Mouse (Mus musculus): ENCODE measurements around the gene Lztr1. TPM values are rescaled to one million over a fixed set of nuclear protein-coding genes. Genes with fewer than 3 reads are reported as not detected.
"Not testable (repeated sequence)": the region's sequence is repeated elsewhere in the genome, so short reads cannot be mapped to it uniquely, and the experiment has no call there.

The Lztr1 gene
- polyA plus RNA-seq, 1 experiment from 2014 or later = 136 TPM

GRCm38 (mm10) chr16:17532676-17533329 lies 24.3 kb downstream of the Lztr1 start:
- H3K4me2 ChIP-seq = no peak overlapping the region
- H3K36me3 ChIP-seq = peaks cover 4% of the 10 kb centered on the region; the same call in 1 of the 2 replicates
- peaks cover 23% of the 10 kb centered on the region for H3K4me1 ChIP-seq (replicated peaks)
- H3K27me3 ChIP-seq = no peaks in the 10 kb centered on the region
- no peak overlapping the region for H3K27ac ChIP-seq (replicated peaks)
- no peaks in the 10 kb centered on the region for H3K9me3 ChIP-seq
- no peak for ATAC-seq (ENCODE audit: low FRiP score, low read depth)
- no peak overlapping the region for H3K9ac ChIP-seq
- H3K4me3 ChIP-seq = no peak overlapping the region
- WGBS = 73% methylated on average over 14 of the region's 14 CpGs

DNA sequence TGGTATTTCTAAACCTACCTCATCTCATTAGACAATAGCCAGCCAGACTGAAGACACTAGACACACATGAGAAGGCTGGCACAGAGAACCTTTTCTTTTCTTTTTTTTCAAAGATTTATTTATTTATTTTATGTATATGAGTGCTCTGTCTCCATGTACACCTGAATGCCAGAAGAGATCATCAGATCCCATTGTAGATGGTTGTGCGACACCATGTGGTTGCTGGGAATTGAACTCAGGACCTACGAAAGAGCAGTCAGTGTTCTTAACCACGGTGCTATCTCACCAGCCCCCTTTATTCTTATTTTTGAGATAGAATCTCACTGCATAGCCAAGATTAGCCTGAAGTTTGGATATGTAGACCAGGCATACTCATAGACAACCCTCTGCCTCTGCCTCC lies 28.1 kb downstream of the Lztr1 start:
- Histone ChIP-seq H3K4me3 (no peak overlapping the region), H3K9me3 (no peaks in the 10 kb centered on the region), H3K4me1 (replicated peaks) (peaks cover 5% of the 10 kb centered on the region), H3K4me2 (no peak overlapping the region), H3K27ac (replicated peaks) (no peak overlapping the region), H3K27me3 (no peaks in the 10 kb centered on the region), H3K36me3 (no peaks in the 10 kb centered on the region), H3K9ac (no peak overlapping the region)
- no peak for ATAC-seq (ENCODE audit: low FRiP score, low read depth)
- 94% methylated on average over 3 of the region's 3 CpGs for WGBS

DNA sequence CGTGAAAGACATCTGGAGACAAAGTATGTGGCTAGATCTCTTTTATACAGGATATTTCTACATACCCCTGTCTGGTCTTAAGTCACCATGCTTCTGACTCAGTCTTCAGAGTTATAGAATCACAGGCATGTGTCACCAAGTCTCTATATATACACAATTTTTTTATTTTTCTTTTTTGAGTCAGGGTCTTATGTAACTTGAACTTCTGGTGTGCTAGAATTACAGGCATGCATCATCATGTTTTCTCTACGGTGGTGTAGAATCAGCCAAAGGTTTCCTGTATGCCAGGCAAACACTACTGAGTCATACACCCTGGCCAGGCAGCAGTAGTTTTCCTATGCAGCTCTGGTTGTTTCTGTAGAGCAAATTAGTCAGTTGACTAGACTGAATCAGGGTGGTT lies 34.1 kb downstream of the Lztr1 start:
- no peak overlapping the region for H3K4me2 ChIP-seq
- WGBS = 92% methylated on average over 2 of the region's 2 CpGs
- ATAC-seq (ENCODE audit: low FRiP score, low read depth) = no peak
- H3K27me3 ChIP-seq = no peaks in the 10 kb centered on the region
- H3K4me3 ChIP-seq = no peak overlapping the region
- no peak overlapping the region for H3K27ac ChIP-seq (replicated peaks)
- no peaks in the 10 kb centered on the region for H3K36me3 ChIP-seq
- no peak overlapping the region for H3K9ac ChIP-seq
- H3K9me3 ChIP-seq = no peaks in the 10 kb centered on the region
- H3K4me1 ChIP-seq (replicated peaks) = no peaks in the 10 kb centered on the region

DNA sequence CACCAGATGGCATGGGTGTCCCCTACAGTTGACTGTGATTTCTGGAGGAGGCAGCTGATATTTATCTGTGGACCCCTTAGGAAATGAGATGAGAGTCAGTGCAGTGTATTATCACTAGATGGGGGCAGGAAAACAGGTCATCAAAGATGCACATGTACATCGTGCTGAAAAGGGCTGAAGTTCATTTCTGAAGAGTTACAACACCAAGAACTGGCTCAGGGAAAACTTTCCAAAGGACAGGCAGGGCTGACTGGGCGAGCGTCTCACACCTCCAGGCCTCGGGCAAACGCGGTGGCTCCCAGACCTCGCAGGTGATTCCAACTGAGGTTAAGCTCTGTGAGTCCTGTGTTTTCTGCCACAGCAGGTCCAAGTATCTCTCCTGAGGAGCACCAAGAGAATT lies 44.3 kb downstream of the Lztr1 start:
- Histone ChIP-seq H3K27ac (replicated peaks) (no peak overlapping the region), H3K4me1 (replicated peaks) (peaks cover 16% of the 10 kb centered on the region), H3K27me3 (no peaks in the 10 kb centered on the region), H3K9ac (no peak overlapping the region), H3K4me3 (no peak overlapping the region), H3K4me2 (no peak overlapping the region), H3K36me3 (no peaks in the 10 kb centered on the region), H3K9me3 (no peaks in the 10 kb centered on the region)
- 88% methylated on average over 7 of the region's 7 CpGs for WGBS
- ATAC-seq (ENCODE audit: low FRiP score, low read depth) = no peak

DNA sequence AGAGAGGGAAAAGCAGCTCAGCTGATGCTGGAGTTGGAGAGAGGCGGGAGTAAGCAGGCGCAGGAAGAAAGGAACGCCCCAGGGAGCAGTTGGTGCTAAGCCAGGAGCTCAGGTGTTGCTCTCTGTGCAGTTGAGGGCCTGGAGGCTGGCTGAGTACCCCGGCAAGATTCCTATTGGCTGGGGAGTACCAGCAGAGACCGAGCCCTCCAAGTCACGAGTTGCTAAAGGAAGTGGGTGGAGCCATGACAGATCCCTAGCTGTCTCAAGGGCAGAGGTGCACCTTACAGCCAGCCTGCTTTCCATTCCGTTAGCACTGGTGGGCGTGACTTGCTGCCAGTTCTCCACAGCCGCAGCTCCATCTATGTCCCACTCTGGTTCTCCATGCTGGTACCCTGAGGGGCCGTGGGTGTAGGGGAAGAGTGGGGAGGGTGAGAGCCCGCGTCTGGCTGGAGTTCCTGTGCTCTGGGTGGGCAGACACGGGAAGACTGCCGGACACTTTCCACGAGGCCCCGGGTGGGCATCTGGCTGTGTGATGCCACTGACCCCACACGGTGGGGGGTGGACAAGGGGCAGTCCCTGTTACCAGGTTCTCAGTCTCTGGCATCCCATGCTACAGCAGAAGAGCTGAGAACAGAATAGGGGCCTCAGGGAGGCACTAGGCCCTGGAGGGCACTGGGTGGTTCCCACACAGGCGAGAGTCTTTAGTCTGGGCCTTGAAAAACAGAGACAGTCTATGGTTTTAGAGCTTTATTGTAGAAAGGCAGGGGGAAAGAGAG lies 45.6 kb downstream of the Lztr1 start:
- H3K4me1 ChIP-seq (replicated peaks) = peaks cover 27% of the 10 kb centered on the region
- no peaks in the 10 kb centered on the region for H3K9me3 ChIP-seq
- 6% methylated on average over 18 of the region's 18 CpGs for WGBS
- no peaks in the 10 kb centered on the region for H3K36me3 ChIP-seq
- peak overlapping the region; percentile 24 for H3K4me3 ChIP-seq
- 0 out of 2 replicates have a peak overlapping the region, but pooled peaks have one; percentile 5 for H3K9ac ChIP-seq
- H3K4me2 ChIP-seq = peak overlapping the region; percentile 52
- ATAC-seq (ENCODE audit: low FRiP score, low read depth) = peak; percentile 89
- H3K27ac ChIP-seq (replicated peaks) = peak overlapping the region; percentile 50
- H3K27me3 ChIP-seq = no peaks in the 10 kb centered on the region

DNA sequence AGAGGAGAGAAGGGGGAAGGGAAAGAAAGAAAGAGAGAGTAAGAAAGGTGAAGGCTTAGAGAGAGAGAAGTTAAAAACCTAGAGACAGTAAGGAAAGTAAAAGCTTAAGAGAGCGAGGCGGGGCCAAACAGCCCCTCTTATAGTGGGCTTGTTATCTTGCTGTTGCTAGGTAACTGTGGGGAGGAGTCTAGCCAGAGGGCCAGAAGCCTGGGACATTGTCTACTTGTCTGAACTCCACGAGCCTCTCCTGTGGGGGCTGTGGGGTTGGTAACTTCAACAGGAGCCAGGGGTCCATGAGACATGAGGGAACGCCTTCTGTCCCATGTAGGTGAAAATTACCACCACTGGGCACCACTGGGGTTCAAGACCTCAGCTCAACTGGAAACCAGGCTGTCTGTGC lies 46.2 kb downstream of the Lztr1 start:
- WGBS = 15% methylated on average over 4 of the region's 4 CpGs
- not testable (repeated sequence) for H3K4me3 ChIP-seq; ATAC-seq (ENCODE audit: low FRiP score, low read depth); H3K36me3 ChIP-seq; H3K9me3 ChIP-seq; H3K9ac ChIP-seq; H3K27me3 ChIP-seq
- Histone ChIP-seq H3K4me2 (peak overlapping the region; percentile 52), H3K27ac (replicated peaks) (peak overlapping the region; percentile 50; the same call in 1 of the 2 replicates), H3K4me1 (replicated peaks) (peaks cover 28% of the 10 kb centered on the region)

DNA sequence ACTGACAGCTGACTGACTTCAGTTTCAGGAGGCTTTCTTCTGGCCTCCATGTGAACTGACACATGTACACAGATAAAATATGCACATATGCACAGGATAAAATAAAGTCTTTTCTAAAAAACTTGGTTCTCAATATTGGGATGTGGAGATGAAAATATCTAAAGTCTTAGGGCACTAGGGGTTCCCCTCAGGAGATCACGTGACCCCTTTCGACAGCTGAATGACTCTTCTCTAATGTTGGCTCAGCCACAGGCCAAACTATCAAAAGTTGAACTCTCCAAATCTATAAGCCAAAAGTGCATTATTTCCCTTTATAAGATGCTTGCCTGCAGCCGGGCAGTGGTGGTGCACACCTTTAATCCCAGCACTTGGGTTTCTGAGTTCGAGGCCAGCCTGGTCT lies 47.7 kb downstream of the Lztr1 start:
- whole genome bisulfite sequencing = 88% methylated on average over 4 of the region's 4 CpGs
- Histone ChIP-seq H3K36me3 (no peaks in the 10 kb centered on the region), H3K9me3 (no peaks in the 10 kb centered on the region), H3K27ac (replicated peaks) (no peak overlapping the region), H3K4me3 (no peak overlapping the region), H3K4me1 (replicated peaks) (peaks cover 33% of the 10 kb centered on the region), H3K9ac (no peak overlapping the region), H3K27me3 (peaks cover 12% of the 10 kb centered on the region), H3K4me2 (no peak overlapping the region)
- ATAC-seq (ENCODE audit: low FRiP score, low read depth) = no peak

- H3K9me3 ChIP-seq = no peaks in the 10 kb centered on the region
- H3K36me3 ChIP-seq = no peaks in the 10 kb centered on the region
- H3K4me3 ChIP-seq = no peak overlapping the region
- no peak overlapping the region for H3K9ac ChIP-seq
- no peak overlapping the region for H3K4me2 ChIP-seq
- no peak for ATAC-seq (ENCODE audit: low FRiP score, low read depth)
- H3K27ac ChIP-seq (replicated peaks) = no peak overlapping the region
- 68% methylated on average over 4 of the region's 4 CpGs for WGBS
- H3K27me3 ChIP-seq = peaks cover 12% of the 10 kb centered on the region
- H3K4me1 ChIP-seq (replicated peaks) = peaks cover 40% of the 10 kb centered on the region
Observed at GRCm38 (mm10) chr16:17556907-17557306, 48.4 kb downstream of the Lztr1 start.

DNA sequence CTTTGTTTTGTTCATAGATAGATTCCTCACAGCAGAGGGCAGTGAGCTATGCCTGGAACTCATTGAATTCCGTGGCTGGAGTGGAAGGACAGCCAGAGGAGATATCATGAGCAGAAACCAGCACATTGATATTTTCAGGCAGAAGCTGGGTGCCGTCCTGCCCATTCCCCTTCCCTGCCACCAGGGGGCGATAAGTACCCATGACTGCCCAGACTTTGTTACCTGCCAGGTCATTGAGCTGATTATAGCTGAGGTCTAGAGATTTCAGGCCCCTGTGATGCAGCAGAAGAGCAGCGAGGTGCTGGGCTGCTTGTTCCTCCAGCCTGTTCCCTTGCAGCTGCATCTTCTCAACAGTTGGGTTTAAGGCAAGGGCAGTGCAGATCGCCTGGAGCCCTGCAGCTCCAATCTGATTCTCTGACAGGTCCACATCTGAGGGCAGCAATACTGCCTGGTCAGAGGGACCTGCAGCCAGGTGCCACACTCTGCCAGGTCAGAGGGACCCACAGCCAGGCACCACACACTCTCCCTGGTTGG lies 49.5 kb downstream of the Lztr1 start:
- Histone ChIP-seq H3K9me3 (no peaks in the 10 kb centered on the region), H3K4me3 (no peak overlapping the region), H3K27me3 (peaks cover 12% of the 10 kb centered on the region), H3K9ac (no peak overlapping the region), H3K27ac (replicated peaks) (no peak overlapping the region), H3K4me1 (replicated peaks) (peaks cover 46% of the 10 kb centered on the region), H3K36me3 (no peaks in the 10 kb centered on the region), H3K4me2 (peak overlapping the region; percentile 24; the same call in 1 of the 2 replicates)
- ATAC-seq (ENCODE audit: low FRiP score, low read depth) = peak; percentile 21; the same call in 1 of the 2 replicates
- 3% methylated on average over 5 of the region's 5 CpGs for WGBS

- no peak overlapping the region for H3K9ac ChIP-seq
- H3K36me3 ChIP-seq = no peaks in the 10 kb centered on the region
- H3K4me1 ChIP-seq (replicated peaks) = peaks cover 43% of the 10 kb centered on the region
- no peak overlapping the region for H3K27ac ChIP-seq (replicated peaks)
- H3K4me3 ChIP-seq = no peak overlapping the region
- peak overlapping the region; percentile 24; the same call in 1 of the 2 replicates for H3K4me2 ChIP-seq
- no peaks in the 10 kb centered on the region for H3K9me3 ChIP-seq
- 0% methylated on average over 5 of the region's 5 CpGs for WGBS
- no peak for ATAC-seq (ENCODE audit: low FRiP score, low read depth)
- H3K27me3 ChIP-seq = peaks cover 12% of the 10 kb centered on the region
Observed at GRCm38 (mm10) chr16:17558811-17559210, 50.3 kb downstream of the Lztr1 start.

DNA sequence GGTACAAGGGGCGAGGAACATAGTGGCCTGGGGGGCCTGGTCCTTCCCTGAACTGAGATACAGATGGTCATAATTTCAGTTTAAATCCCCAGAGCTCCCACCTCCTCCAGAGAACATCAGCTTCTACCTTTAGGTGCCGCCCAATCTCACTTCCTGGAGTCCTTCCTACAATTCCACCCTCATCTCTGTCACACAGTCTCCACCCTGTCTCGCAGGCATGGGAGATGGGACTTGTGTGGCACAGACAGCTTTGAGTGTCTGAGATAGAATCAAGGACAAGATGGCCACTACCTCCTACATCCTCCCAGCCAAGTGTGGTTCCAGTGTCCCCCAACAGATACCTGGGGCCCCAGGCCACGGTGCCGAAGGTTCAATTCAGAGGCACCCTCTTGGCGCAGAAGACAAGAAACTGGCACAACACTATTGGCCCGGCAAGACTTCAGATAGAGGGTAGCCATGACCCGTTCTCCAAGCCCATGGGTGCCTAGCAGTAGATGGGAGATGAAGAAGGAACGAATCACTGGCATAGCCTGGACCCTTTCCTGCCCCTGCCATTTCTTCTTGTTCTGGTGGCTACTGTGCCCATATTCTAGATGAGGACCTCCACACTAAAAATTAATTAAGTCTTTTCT lies 51.0 kb downstream of the Lztr1 start:
- H3K4me2 ChIP-seq = no peak overlapping the region
- no peak overlapping the region for H3K27ac ChIP-seq (replicated peaks)
- peaks cover 36% of the 10 kb centered on the region for H3K4me1 ChIP-seq (replicated peaks)
- 72% methylated on average over 9 of the region's 9 CpGs for WGBS
- no peaks in the 10 kb centered on the region for H3K9me3 ChIP-seq
- no peak overlapping the region for H3K4me3 ChIP-seq
- H3K36me3 ChIP-seq = no peaks in the 10 kb centered on the region
- ATAC-seq (ENCODE audit: low FRiP score, low read depth) = no peak
- no peak overlapping the region for H3K9ac ChIP-seq
- H3K27me3 ChIP-seq = peaks cover 12% of the 10 kb centered on the region

All from hindbrain, embryonic 15.5 days (tissue).